In the genomic region with DNA sequence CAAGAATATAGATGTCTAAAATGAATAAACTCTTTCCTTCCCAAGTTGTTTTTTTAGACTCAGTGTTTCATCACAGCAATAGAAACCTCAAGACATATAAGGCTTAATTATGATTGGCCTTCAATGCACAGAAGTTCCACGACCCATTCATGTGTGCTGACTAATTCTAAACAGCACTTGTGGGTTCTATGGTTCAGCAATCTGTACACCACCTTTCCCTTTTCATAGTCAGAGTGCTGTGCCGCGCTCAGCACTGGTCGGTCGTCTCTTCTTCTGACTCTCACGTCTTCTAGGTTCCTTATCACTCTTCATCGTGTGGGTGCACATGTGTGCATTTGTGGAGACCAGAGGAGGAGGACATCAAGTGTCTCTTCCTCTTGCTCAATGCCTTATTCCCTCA, we compare ENCODE assay signal across 18 mouse cellular contexts.
"Had no signal": no experiment of that assay in that cellular context is flagged by ENCODE, and none has a peak within 500 bp of the region (broad histone marks: within the 10 kb centered on the region; RNA-seq: fewer than 3 reads in every experiment).

No protein-coding gene starts in this region.

- H3K27ac ChIP-seq: kidney, embryonic 15.5 days; limb, embryonic 10.5 days; limb, embryonic 13.5 days; liver, embryonic 13.5 days; stomach, embryonic 15.5 days had no signal

- H3K9ac ChIP-seq: kidney, embryonic 15.5 days; limb, embryonic 13.5 days; liver, embryonic 13.5 days; stomach, embryonic 15.5 days had no signal

- H3K9me3 ChIP-seq: kidney, embryonic 15.5 days; limb, embryonic 10.5 days; limb, embryonic 13.5 days; liver, embryonic 13.5 days; stomach, embryonic 15.5 days had no signal

- H3K27me3 ChIP-seq: kidney, embryonic 15.5 days; limb, embryonic 13.5 days; liver, embryonic 13.5 days; stomach, embryonic 15.5 days had no signal

- H3K4me1 ChIP-seq: liver, embryonic 13.5 days; stomach, embryonic 15.5 days had no signal

- H3K4me2 ChIP-seq: kidney, embryonic 15.5 days; limb, embryonic 13.5 days; liver, embryonic 13.5 days; midbrain, embryonic 11.5 days; stomach, embryonic 15.5 days had no signal

- H3K36me3 ChIP-seq: kidney, embryonic 15.5 days; liver, embryonic 13.5 days had no signal

- H3K4me3 ChIP-seq: kidney, embryonic 15.5 days; limb, embryonic 10.5 days; limb, embryonic 13.5 days; liver, embryonic 13.5 days; stomach, embryonic 15.5 days had no signal

- DNase-seq: kidney, adult 8-10 months; kidney, postnatal 14 days; kidney, postnatal 4 days; liver; liver, embryonic 13.5 days; lung, adult 2 months; lung, postnatal 14 days; lung, postnatal 4 days; midbrain, embryonic 14.5 days; right cerebral cortex, adult 18-20 months; right cerebral cortex, postnatal 14 days; right cerebral cortex, postnatal 4 days; thymus, postnatal 25 days had no signal
